Mouse (Mus musculus) MEL (cell line): ENCODE results near the gene Poc1a.

Source experiments
- CHD2 ChIP-seq: IDR thresholded peaks from 2 replicates; pipeline ENCODE4 v1.6.1; 2011; ENCODE audit warnings: low read length, improper control_type of control experiment
- CTCF ChIP-seq, 3 experiments: IDR thresholded peaks in 2 of 3; conservative IDR thresholded peaks in 1 of 3; 2 replicates each; pipeline ENCODE4 v1.5.1; 2011 to 2012; ENCODE audit warnings: low read length in 3 of 3, low read depth in 2 of 3, mild to moderate bottlenecking in 2 of 3, improper control_type of control experiment in 1 of 3, inconsistent platforms in 1 of 3, mixed read lengths in 1 of 3, moderate library complexity in 1 of 3; ENCODE audit not compliant: control insufficient read depth in 1 of 3, insufficient read depth in 1 of 3, poor library complexity in 1 of 3, severe bottlenecking in 1 of 3
- ELF1 ChIP-seq: IDR thresholded peaks from 2 replicates; pipeline ENCODE4 v1.6.1; 2014; ENCODE audit warnings: low read depth, mild to moderate bottlenecking, inconsistent platforms, low read length, improper control_type of control experiment, moderate library complexity
- GATA1 ChIP-seq: IDR thresholded peaks from 2 replicates; pipeline ENCODE4 v1.6.1; 2011; ENCODE audit warnings: low read depth, low read length, improper control_type of control experiment
- JUND ChIP-seq: IDR thresholded peaks from 2 replicates; pipeline ENCODE4 v1.6.1; 2011; ENCODE audit warnings: low read depth, mild to moderate bottlenecking, improper control_type of control experiment, low read length
- POLR2A ChIP-seq, 2 experiments: IDR thresholded peaks; 2 replicates each; pipeline ENCODE4 v1.6.1; 2011 to 2012; ENCODE audit warnings: low read length in 2 of 2, mild to moderate bottlenecking in 2 of 2, control low read depth in 1 of 2, improper control_type of control experiment in 1 of 2, low read depth in 1 of 2, moderate library complexity in 1 of 2; ENCODE audit not compliant: control insufficient read depth in 1 of 2, insufficient read depth in 1 of 2, poor library complexity in 1 of 2

GRCm38 (mm10) chr9:106275806-106276205 is 5.1 kb upstream of the Poc1a start:
- TF ChIP-seq CTCF (IDR thresholded peaks at IDR 0.05 in 2 of 3, conservative IDR thresholded peaks at IDR 0.05 in 1 of 3; ENCODE audit: control insufficient read depth in 1 of 3, insufficient read depth in 1 of 3, low read depth in 2 of 3, low read length in 3 of 3, poor library complexity in 1 of 3, severe bottlenecking in 1 of 3) (no peak), ELF1 (no peak), CHD2 (no peak), JUND (no peak), POLR2A (IDR thresholded peaks at IDR 0.05; ENCODE audit: control insufficient read depth in 1 of 2, insufficient read depth in 1 of 2, low read depth in 1 of 2, low read length in 2 of 2, poor library complexity in 1 of 2) (no peak), GATA1 (no peak)
